Mouse (Mus musculus) bone marrow macrophage, adult 2 months (primary cell): Measurements from ENCODE around the gene Gins2.

Experiments
- CTCF ChIP-seq: IDR thresholded peaks from 2 replicates; pipeline ENCODE4 v1.5.1; 2012; ENCODE audit warnings: low read depth, mild to moderate bottlenecking, low read length, moderate library complexity
- POLR2A ChIP-seq: IDR thresholded peaks from 2 replicates; pipeline ENCODE4 v1.6.1; 2012; ENCODE audit warnings: mild to moderate bottlenecking, low read depth, low read length, borderline replicate concordance

- TF ChIP-seq CTCF: no peak
- TF ChIP-seq POLR2A: no peak
Measured at GRCm38 (mm10) chr8:120585521-120585920, 3.6 kb downstream of the Gins2 start.
